Comparison of ENCODE assay signal across 9 mouse cellular contexts in the genomic region with DNA sequence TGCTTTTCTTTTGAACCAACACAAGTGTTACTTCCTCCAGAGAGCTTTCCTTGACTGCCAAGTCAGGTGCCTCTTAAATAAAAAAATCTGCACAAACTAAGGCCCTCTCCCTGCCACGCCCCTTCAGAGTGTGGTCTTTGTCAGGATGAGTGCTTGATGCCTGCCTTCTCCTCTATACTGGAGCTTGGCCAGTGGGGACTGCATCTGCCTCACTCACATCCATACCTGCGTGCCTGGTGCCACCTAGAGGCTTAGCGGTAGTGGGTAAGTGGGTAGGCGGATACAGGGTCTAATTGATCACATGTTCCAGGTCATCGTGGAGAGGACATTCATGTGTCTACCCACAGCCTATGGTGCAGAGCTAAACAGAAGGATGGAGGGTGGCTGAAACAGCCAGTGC. TPM values are rescaled to one million over a fixed set of nuclear protein-coding genes. Genes with fewer than 3 reads are reported as not detected.
DNase-seq lines count a peak whose midpoint lies in the region; ATAC-seq and TF ChIP-seq lines count a peak whose summit lies in the region.
"Had no signal": no experiment of that assay in that cellular context is flagged by ENCODE, and none has a peak within 500 bp of the region (broad histone marks: within the 10 kb centered on the region; RNA-seq: fewer than 3 reads in every experiment).

No protein-coding gene starts in this region.

- H3K9me3 ChIP-seq in limb, embryonic 13.5 days, result no peaks in the 10 kb centered on the region

- 0 out of 2 replicates have a peak, but pooled peaks have one; percentile 32 for ATAC-seq in limb, embryonic 13.5 days (ENCODE audit: low FRiP score, low read depth)

- H3K4me2 ChIP-seq in limb, embryonic 13.5 days (replicated peaks), result no peak overlapping the region

- H3K36me3 ChIP-seq in limb, embryonic 13.5 days, result no peaks in the 10 kb centered on the region
- no peaks in the 10 kb centered on the region for H3K36me3 ChIP-seq in splenic B cell, adult 2 months (ENCODE audit: control insufficient read depth, insufficient read depth, low read length, poor library complexity, severe bottlenecking)

- DNase-seq in left cerebral cortex, adult 2 months (ENCODE audit: extremely low spot score in 1 of 2, low spot score in 2 of 2), result no peak
- DNase-seq in left cerebral cortex, adult 11 months (ENCODE audit: low spot score), result no peak
- DNase-seq in splenic B cell, adult 2 months (ENCODE audit: low read depth, low spot score), result peak; percentile 26
- DNase-seq in spleen, postnatal 4 days (ENCODE audit: low spot score in 2 of 2), result no peak
- no peak for DNase-seq in gastrocnemius, postnatal 36 days
- DNase-seq in frontal cortex, postnatal 25 days (ENCODE audit: low spot score in 2 of 2), result no peak

- no peak overlapping the region for H3K27ac ChIP-seq in left cerebral cortex, adult 2 months
- no peak overlapping the region for H3K27ac ChIP-seq in bone marrow, adult 2 months (ENCODE audit: control insufficient read depth, insufficient read depth, low read depth, low read length, poor library complexity)
- H3K27ac ChIP-seq in limb, embryonic 13.5 days, result no peak overlapping the region

- 73% methylated on average over 5 of the region's 5 CpGs for WGBS in bone marrow, adult 2 months
- WGBS in limb, embryonic 13.5 days, result 64% methylated on average over 5 of the region's 5 CpGs

- H3K9ac ChIP-seq in limb, embryonic 13.5 days, result no peak overlapping the region

- no peaks in the 10 kb centered on the region for H3K27me3 ChIP-seq in limb, embryonic 13.5 days
- no peaks in the 10 kb centered on the region for H3K27me3 ChIP-seq in splenic B cell, adult 2 months (ENCODE audit: control insufficient read depth, insufficient read depth, low read length, poor library complexity, severe bottlenecking)

- TF ChIP-seq CTCF in left cerebral cortex, adult 2 months (IDR thresholded peaks at IDR 0.05), result peak; percentile 40
- TF ChIP-seq CTCF in bone marrow, adult 2 months (IDR thresholded peaks at IDR 0.05; ENCODE audit: control insufficient read depth, insufficient read depth, low read length), result peak; percentile 35; the same call in 1 of the 2 replicates

- H3K4me3 ChIP-seq in left cerebral cortex, adult 2 months, result no peak overlapping the region
- H3K4me3 ChIP-seq in bone marrow, adult 2 months (replicated peaks; ENCODE audit: control insufficient read depth, low read depth, low read length), result no peak overlapping the region
- no peak overlapping the region for H3K4me3 ChIP-seq in limb, embryonic 13.5 days

- intact Hi-C loops in left cerebral cortex, adult 2 months (cut with DNase I), result loop anchor here (5.0 to 10.0 kb wide), 2 partner anchors 90 to 128 kb away; no protein-coding TSS in a partner anchor
- intact Hi-C loops in gastrocnemius, postnatal 36 days (cut with DNase I), result no loop called here

- H3K4me1 ChIP-seq in bone marrow, adult 2 months (ENCODE audit: control insufficient read depth, insufficient read depth, low read length), result no peaks in the 10 kb centered on the region
- no peaks in the 10 kb centered on the region for H3K4me1 ChIP-seq in limb, embryonic 13.5 days

- no peak for TF ChIP-seq POLR2A in bone marrow, adult 2 months (IDR thresholded peaks at IDR 0.05; ENCODE audit: borderline replicate concordance, control insufficient read depth, low read depth, low read length)

RNA-seq across cellular contexts. Expression of gene Efcab8, which starts 15.4 kb away (rescaled TPM):
- under 1 TPM; 0.16 to 0.38 TPM for total RNA-seq in left cerebral cortex, adult 2 months (2021)
- 1.4 TPM in 1 of 2 replicates, not detected in the other for polyA plus RNA-seq in bone marrow, adult 2 months (2011; ENCODE audit: insufficient read depth, insufficient read length, low replicate concordance, missing spikeins)
- 0.09 and 0.15 TPM in 2 replicates for polyA plus RNA-seq in limb, embryonic 13.5 days (2015; fragmentation: Nextera tagmentation; extraction: Ambion mirVana)
- total RNA-seq in gastrocnemius, postnatal 36 days (2021), result not detected
- polyA plus RNA-seq: liver, embryonic 16.5 days had no signal

RNA-seq across cellular contexts. Expression of gene Mapre1, which starts 54.0 kb away (rescaled TPM):
- total RNA-seq in left cerebral cortex, adult 2 months (2021), result 10 to 100 TPM; 76.5 to 83.6 TPM
- 28.0 and 32.4 TPM in 2 replicates for polyA plus RNA-seq in bone marrow, adult 2 months (2011; ENCODE audit: insufficient read depth, insufficient read length, low replicate concordance, missing spikeins)
- polyA plus RNA-seq in limb, embryonic 13.5 days (2015; fragmentation: Nextera tagmentation; extraction: Ambion mirVana), result 224 and 228 TPM in 2 replicates
- total RNA-seq in gastrocnemius, postnatal 36 days (2021), result 10 to 100 TPM; 34.7 to 35.9 TPM
